Mouse (Mus musculus): ENCODE data around the gene Klk1b26. TPM values are rescaled to one million over a fixed set of nuclear protein-coding genes. Genes with fewer than 3 reads are reported as not detected.
"Not testable (repeated sequence)": the region's sequence is repeated elsewhere in the genome, so short reads cannot be mapped to it uniquely, and the experiment has no call there.

Gene Klk1b26
- polyA plus RNA-seq, 1 experiment from 2014 or later = not detected

DNA sequence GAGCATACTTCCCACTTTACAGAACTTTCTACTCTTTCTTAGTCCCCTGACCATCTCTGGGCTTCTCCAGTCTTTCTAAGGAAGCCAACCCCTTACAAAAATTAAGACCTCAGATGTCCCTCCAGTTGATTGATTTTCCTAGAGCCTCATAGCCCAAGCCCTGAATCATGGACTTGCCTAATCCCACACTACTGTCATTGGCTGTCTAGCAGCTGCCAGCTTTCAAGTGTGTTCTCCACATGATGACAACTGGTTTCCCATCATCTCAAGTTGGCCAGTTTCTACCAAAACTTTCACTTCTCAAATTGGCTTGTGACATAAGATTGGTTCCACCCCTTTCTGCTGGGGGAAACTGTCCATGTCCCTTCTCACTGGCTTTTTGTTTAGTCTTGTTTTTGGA is 7.1 kb upstream of the Klk1b26 start:
- DNase-seq (ENCODE audit: low spot score) = no peak
- H3K9me3 ChIP-seq (replicated peaks; ENCODE audit: low read length) = no peaks in the 10 kb centered on the region
- no peaks in the 10 kb centered on the region for H3K4me1 ChIP-seq (replicated peaks; ENCODE audit: insufficient read depth, low read length)
- H3K27ac ChIP-seq = no peak overlapping the region
- no peak overlapping the region for H3K9ac ChIP-seq (ENCODE audit: low read depth, low read length)
- TF ChIP-seq CTCF (IDR thresholded peaks at IDR 0.05; ENCODE audit: low read depth) = no peak
- no peak overlapping the region for H3K4me2 ChIP-seq (ENCODE audit: low read length)
- no peaks in the 10 kb centered on the region for H3K36me3 ChIP-seq (ENCODE audit: insufficient read depth, low read length)
- no peaks in the 10 kb centered on the region for H3K27me3 ChIP-seq (ENCODE audit: insufficient read depth, low read length)
- no peak for ATAC-seq (replicated peaks; ENCODE audit: low FRiP score, low read depth)
- no peak overlapping the region for H3K4me3 ChIP-seq (replicated peaks; ENCODE audit: low read depth, low read length)

DNA sequence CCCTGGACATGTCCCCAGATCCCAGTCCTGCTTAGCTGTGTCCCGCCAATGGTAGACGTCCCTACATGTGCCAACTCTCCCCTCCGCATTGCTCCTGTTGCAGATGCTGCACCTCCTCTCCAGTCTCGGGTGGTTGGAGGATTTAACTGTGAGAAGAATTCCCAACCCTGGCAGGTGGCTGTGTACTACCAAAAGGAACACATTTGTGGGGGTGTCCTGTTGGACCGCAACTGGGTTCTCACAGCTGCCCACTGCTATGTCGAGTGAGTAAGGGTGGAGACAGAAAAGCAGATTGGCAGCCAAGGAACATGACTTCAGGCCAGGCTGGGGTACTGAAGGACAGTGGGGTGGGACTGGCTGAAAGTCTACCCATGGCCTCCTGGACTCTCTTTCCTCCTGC is 2.7 kb downstream of the Klk1b26 start:
- not testable (repeated sequence) for H3K4me2 ChIP-seq (ENCODE audit: low read length); ATAC-seq (replicated peaks; ENCODE audit: low FRiP score, low read depth); H3K9ac ChIP-seq (ENCODE audit: low read depth, low read length); H3K4me1 ChIP-seq (replicated peaks; ENCODE audit: insufficient read depth, low read length); H3K9me3 ChIP-seq (replicated peaks; ENCODE audit: low read length); DNase-seq (ENCODE audit: low spot score); H3K4me3 ChIP-seq (replicated peaks; ENCODE audit: low read depth, low read length); H3K27me3 ChIP-seq (ENCODE audit: insufficient read depth, low read length); H3K36me3 ChIP-seq (ENCODE audit: insufficient read depth, low read length); H3K27ac ChIP-seq
- 81% methylated on average over 6 of the region's 6 CpGs for WGBS

DNA sequence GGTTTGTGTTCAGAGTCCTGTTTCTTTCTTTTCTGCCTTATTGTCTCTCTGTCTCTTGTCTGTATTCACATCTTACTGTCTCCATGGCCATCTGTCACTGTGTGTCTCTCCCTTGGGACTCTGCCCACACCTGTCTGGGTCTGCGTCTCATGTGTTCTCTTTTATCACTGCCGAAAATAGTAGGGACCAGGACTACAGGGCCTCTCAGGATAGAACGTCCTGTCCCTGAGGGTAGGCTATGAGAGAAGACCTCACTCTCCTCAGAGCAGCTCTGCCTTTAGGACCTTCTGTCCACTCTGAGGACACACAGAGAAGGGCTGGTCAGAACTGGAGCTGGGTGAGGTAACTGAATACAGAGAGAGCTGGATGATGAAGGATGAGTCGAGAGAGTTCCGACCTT is 3.1 kb downstream of the Klk1b26 start:
- no peaks in the 10 kb centered on the region for H3K27me3 ChIP-seq (ENCODE audit: insufficient read depth, low read length)
- ATAC-seq (replicated peaks; ENCODE audit: low FRiP score, low read depth) (no peak), DNase-seq (ENCODE audit: low spot score) (no peak)
- H3K4me3 ChIP-seq (replicated peaks; ENCODE audit: low read depth, low read length) = no peak overlapping the region
- no peak for TF ChIP-seq CTCF (IDR thresholded peaks at IDR 0.05; ENCODE audit: low read depth)
- H3K4me1 ChIP-seq (replicated peaks; ENCODE audit: insufficient read depth, low read length) = no peaks in the 10 kb centered on the region
- H3K36me3 ChIP-seq (ENCODE audit: insufficient read depth, low read length) = no peaks in the 10 kb centered on the region
- 85% methylated on average over 5 of the region's 5 CpGs for WGBS
- no peak overlapping the region for H3K27ac ChIP-seq
- H3K9ac ChIP-seq (ENCODE audit: low read depth, low read length) = no peak overlapping the region
- H3K4me2 ChIP-seq (ENCODE audit: low read length) = no peak overlapping the region
- H3K9me3 ChIP-seq (replicated peaks; ENCODE audit: low read length) = no peaks in the 10 kb centered on the region

DNA sequence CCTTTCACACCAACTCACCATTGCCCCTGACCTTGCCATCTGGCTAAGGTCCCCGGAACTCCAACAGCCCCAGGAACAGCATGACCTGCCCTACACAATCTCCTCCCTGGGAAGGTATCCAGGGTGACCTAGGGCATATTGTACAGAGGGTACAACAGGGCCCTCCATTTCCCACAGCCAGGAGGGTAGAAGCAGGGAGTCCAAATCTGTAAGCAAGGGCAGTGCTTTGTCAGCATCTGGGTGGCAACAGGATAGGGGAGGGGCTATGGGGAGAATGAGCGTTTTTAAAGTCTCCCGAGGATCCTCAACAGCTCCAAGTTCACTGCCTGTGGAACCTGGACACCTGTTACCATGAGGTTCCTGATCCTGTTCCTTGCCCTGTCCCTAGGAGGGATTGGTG is 40.0 kb downstream of the Klk1b26 start, which contains the start of gene Klk1b27:
Gene Klk1b27 (plus strand): TSS at position 301 of the 400 bp plus-strand sequence.
- DNase-seq (ENCODE audit: low spot score); H3K4me2 ChIP-seq (ENCODE audit: low read length); H3K27ac ChIP-seq; H3K9ac ChIP-seq (ENCODE audit: low read depth, low read length); H3K36me3 ChIP-seq (ENCODE audit: insufficient read depth, low read length); H3K4me3 ChIP-seq (replicated peaks; ENCODE audit: low read depth, low read length); H3K9me3 ChIP-seq (replicated peaks; ENCODE audit: low read length); H3K27me3 ChIP-seq (ENCODE audit: insufficient read depth, low read length); H3K4me1 ChIP-seq (replicated peaks; ENCODE audit: insufficient read depth, low read length); ATAC-seq (replicated peaks; ENCODE audit: low FRiP score, low read depth): not testable (repeated sequence)
- WGBS = 68% methylated on average over 3 of the region's 3 CpGs

Other genes with a start within 250 kb of the Klk1b26 start
- not detected in 2 replicates for gene Klk12, start 243.3 kb upstream of the Klk1b26 start, polyA plus RNA-seq (2015; fragmentation: Nextera tagmentation; extraction: Ambion mirVana)
- gene Klk11, start 237.6 kb upstream of the Klk1b26 start, polyA plus RNA-seq (2015; fragmentation: Nextera tagmentation; extraction: Ambion mirVana) = 0.18 TPM in 1 of 2 replicates, not detected in the other
- gene Klk10, start 231.1 kb upstream of the Klk1b26 start, polyA plus RNA-seq (2015; fragmentation: Nextera tagmentation; extraction: Ambion mirVana) = 0.46 and 0.51 TPM in 2 replicates
- 0.08 and 0.18 TPM in 2 replicates for gene Klk9, start 220.3 kb upstream of the Klk1b26 start, polyA plus RNA-seq (2015; fragmentation: Nextera tagmentation; extraction: Ambion mirVana)
- 23.1 and 26.8 TPM in 2 replicates for gene Klk8, start 214.6 kb upstream of the Klk1b26 start, polyA plus RNA-seq (2015; fragmentation: Nextera tagmentation; extraction: Ambion mirVana)
- 0.14 TPM in 1 of 2 replicates, not detected in the other for gene Klk7, start 200.9 kb upstream of the Klk1b26 start, polyA plus RNA-seq (2015; fragmentation: Nextera tagmentation; extraction: Ambion mirVana)
- gene Klk6, start 187.7 kb upstream of the Klk1b26 start, polyA plus RNA-seq (2015; fragmentation: Nextera tagmentation; extraction: Ambion mirVana) = not detected in 2 replicates
- not detected in 2 replicates for gene Klk5, start 170.2 kb upstream of the Klk1b26 start, polyA plus RNA-seq (2015; fragmentation: Nextera tagmentation; extraction: Ambion mirVana)
- not detected in 2 replicates for gene Klk4, start 131.0 kb upstream of the Klk1b26 start, polyA plus RNA-seq (2015; fragmentation: Nextera tagmentation; extraction: Ambion mirVana)
- not detected in 2 replicates for gene Klk15, start 78.4 kb upstream of the Klk1b26 start, polyA plus RNA-seq (2015; fragmentation: Nextera tagmentation; extraction: Ambion mirVana)
- 0.18 and 0.75 TPM in 2 replicates for gene Klk1b8, start 61.5 kb upstream of the Klk1b26 start, polyA plus RNA-seq (2015; fragmentation: Nextera tagmentation; extraction: Ambion mirVana)
- not detected in 2 replicates for gene Klk1b1, start 45.4 kb upstream of the Klk1b26 start, polyA plus RNA-seq (2015; fragmentation: Nextera tagmentation; extraction: Ambion mirVana)
- 0.39 and 0.47 TPM in 2 replicates for gene Klk1b9, start 36.1 kb upstream of the Klk1b26 start, polyA plus RNA-seq (2015; fragmentation: Nextera tagmentation; extraction: Ambion mirVana)
- gene Klk1b11, start 16.3 kb upstream of the Klk1b26 start, polyA plus RNA-seq (2015; fragmentation: Nextera tagmentation; extraction: Ambion mirVana) = 0.22 TPM in 2 replicates
- gene Klk1b27, start 40.1 kb downstream of the Klk1b26 start, polyA plus RNA-seq (2015; fragmentation: Nextera tagmentation; extraction: Ambion mirVana) = 0.22 TPM in 1 of 2 replicates, not detected in the other
- gene Klk1b21, start 90.2 kb downstream of the Klk1b26 start, polyA plus RNA-seq (2015; fragmentation: Nextera tagmentation; extraction: Ambion mirVana) = not detected in 2 replicates
- 0.18 TPM in 1 of 2 replicates, not detected in the other for gene Klk1b22, start 100.5 kb downstream of the Klk1b26 start, polyA plus RNA-seq (2015; fragmentation: Nextera tagmentation; extraction: Ambion mirVana)
- not detected in 2 replicates for gene Klk1b16, start 124.6 kb downstream of the Klk1b26 start, polyA plus RNA-seq (2015; fragmentation: Nextera tagmentation; extraction: Ambion mirVana)
- gene Klk1b24, start 176.1 kb downstream of the Klk1b26 start, polyA plus RNA-seq (2015; fragmentation: Nextera tagmentation; extraction: Ambion mirVana) = 0.17 and 0.74 TPM in 2 replicates
- 0.36 and 0.47 TPM in 2 replicates for gene Klk1b3, start 186.0 kb downstream of the Klk1b26 start, polyA plus RNA-seq (2015; fragmentation: Nextera tagmentation; extraction: Ambion mirVana)
- gene Klk1b4, start 195.3 kb downstream of the Klk1b26 start, polyA plus RNA-seq (2015; fragmentation: Nextera tagmentation; extraction: Ambion mirVana) = 0.18 and 0.23 TPM in 2 replicates
- gene Klk1b5, start 203.8 kb downstream of the Klk1b26 start, polyA plus RNA-seq (2015; fragmentation: Nextera tagmentation; extraction: Ambion mirVana) = 0.33 and 0.71 TPM in 2 replicates
- 83.3 and 125 TPM in 2 replicates for gene Klk1, start 213.2 kb downstream of the Klk1b26 start, polyA plus RNA-seq (2015; fragmentation: Nextera tagmentation; extraction: Ambion mirVana)
- gene Gm36864, start 224.0 kb downstream of the Klk1b26 start, polyA plus RNA-seq (2015; fragmentation: Nextera tagmentation; extraction: Ambion mirVana) = not detected in 2 replicates
- 5.7 and 6.0 TPM in 2 replicates for gene 1700028J19Rik, start 234.5 kb downstream of the Klk1b26 start, polyA plus RNA-seq (2015; fragmentation: Nextera tagmentation; extraction: Ambion mirVana)
- gene 2410002F23Rik, start 234.6 kb downstream of the Klk1b26 start, polyA plus RNA-seq (2015; fragmentation: Nextera tagmentation; extraction: Ambion mirVana) = 125 and 133 TPM in 2 replicates
- not detected in 2 replicates for gene Acp4, start 245.2 kb downstream of the Klk1b26 start, polyA plus RNA-seq (2015; fragmentation: Nextera tagmentation; extraction: Ambion mirVana)
- gene Gm15517, start 249.3 kb downstream of the Klk1b26 start, polyA plus RNA-seq (2015; fragmentation: Nextera tagmentation; extraction: Ambion mirVana) = not detected in 2 replicates